Mouse (Mus musculus) adrenal gland, postnatal 10 days (tissue): ENCODE measurements around the gene Olfr318. TPM values are rescaled to one million over a fixed set of nuclear protein-coding genes. Genes with fewer than 3 reads are reported as not detected.
"Not testable (repeated sequence)": the region's sequence is repeated elsewhere in the genome, so short reads cannot be mapped to it uniquely, and the experiment has no call there.

Source experiments
- DNase-seq: peaks from one replicate; pipeline ENCODE4 v3.0.0; 2021; ENCODE audit warnings: mixed read lengths
- long read RNA-seq, 2 experiments: library from polyadenylated mRNA; stranded (forward); transcript quantifications; one replicate each; pipeline ENCODE4 v2.0.0; 2021
- total RNA-seq, 2 experiments: library from RNA; stranded (reverse); gene quantifications; 2 replicates each; pipeline ENCODE4 v1.2.3; 2021

Olfr318 gene
- not detected for total RNA-seq
- long read RNA-seq, experiment 1 = 0 reads
- long read RNA-seq, experiment 2 = 0 reads

DNA sequence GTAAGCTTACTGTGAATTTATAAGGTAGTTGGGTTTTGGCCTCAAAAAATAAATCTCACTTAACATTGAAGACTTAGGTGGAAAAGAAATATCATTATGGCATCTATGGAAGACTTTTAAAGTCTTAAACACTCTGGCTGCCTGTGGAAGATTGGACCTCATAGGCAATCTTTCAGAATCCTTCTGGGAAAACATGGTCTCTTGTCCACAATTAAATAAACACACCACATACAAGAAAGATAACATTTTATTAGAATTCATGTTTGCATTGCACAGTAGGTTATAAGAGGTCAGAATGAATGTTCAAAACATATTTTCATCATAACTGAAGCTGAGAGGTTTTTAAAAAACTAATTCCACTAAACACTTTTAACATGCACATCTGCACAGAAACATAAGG lies at the start of gene Olfr318:
Olfr318 (minus strand) TSS at position 101 of the 400 bp plus-strand sequence.
- DNase-seq = no peak

DNA sequence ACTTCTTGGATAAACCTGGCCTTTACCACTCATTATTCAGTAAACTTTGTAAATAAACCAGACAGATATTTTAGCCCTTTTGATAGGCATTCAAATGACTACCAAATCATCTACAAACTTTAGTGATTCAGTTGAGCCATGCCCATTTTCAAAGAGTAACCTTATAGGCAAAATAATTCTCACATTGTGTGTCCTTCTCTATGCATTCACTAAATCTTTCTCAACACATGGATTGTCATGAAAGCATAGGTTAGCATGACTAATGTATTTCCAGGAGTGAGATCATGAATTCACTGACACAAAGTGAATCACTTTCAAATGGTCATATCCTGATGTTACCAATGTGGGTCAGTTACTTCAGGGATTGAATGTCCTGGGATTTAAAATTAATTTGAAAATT lies 49.1 kb upstream of the Olfr318 start, which contains the start of gene Olfr315:
Olfr315 (plus strand) TSS at position 301 of the 400 bp plus-strand sequence.
- no peak for DNase-seq

DNA sequence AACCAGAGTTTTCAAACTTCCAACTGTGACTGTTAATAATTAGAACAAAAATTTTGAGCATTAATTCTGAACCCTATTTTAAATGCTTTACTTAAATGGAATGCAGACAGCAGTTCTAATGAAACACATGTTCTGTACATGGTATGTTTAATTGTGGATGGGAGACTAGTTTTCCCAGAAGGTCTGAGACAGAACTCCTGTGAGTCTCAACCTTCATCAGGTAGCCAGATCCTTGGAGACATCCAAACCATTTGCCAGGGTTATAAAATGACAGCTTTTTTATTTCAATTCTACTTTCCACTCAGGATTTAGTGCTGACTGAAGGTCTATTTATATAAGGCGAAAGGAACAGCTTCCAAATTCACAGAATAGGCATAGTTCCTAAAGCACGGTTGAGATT lies 28.6 kb upstream of the Olfr318 start, which contains the start of gene Olfr316:
Olfr316 (plus strand) TSS at position 301 of the 400 bp plus-strand sequence.
- DNase-seq = no peak

DNA sequence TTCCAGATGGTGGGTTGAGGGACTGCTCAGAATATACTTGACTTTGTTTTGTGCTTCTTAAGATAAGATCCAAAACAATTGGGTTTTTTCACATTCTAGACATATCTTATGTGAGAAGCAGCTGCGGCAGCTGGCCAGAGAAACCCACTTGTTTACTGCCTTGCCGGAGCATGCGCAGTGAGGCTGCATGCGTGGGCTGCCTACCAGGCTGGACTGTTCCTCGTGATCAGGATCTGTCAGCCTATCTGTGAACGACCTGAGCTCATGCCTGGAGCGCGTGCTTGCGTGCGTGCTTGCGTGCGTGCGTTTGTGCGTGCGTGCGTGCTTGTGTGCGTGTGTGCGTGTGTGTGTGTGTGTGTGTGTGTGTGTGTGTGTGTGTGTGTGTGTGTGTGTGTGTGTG lies 27.3 kb upstream of the Olfr318 start:
- not testable (repeated sequence) for DNase-seq

DNA sequence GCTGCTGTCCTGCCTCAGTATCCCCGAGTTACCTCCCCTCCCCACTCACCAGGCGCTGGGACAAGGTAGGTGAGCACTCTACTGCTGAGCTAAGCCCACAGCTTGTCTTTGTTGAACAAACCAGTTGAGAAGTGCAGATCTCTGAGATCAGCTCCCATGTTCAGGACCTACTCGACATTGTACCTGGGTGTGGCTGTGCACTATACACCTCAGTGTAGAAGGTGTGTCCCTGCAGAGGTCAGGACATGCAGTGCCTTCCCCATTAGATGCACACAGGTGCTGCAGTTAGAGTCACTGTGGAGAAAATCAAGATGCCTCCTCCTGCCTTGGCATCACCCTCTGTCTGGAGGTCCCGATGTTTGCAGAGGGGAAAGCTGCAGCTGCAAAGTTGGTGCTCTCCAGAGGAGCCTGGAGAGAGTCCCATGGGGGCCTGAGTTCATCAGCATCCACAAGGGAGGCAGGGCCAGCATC lies 15.0 kb upstream of the Olfr318 start, which contains the start of gene Olfr317:
Olfr317 (minus strand) TSS at position 421 of the 471 bp plus-strand sequence.
- no peak for DNase-seq

DNA sequence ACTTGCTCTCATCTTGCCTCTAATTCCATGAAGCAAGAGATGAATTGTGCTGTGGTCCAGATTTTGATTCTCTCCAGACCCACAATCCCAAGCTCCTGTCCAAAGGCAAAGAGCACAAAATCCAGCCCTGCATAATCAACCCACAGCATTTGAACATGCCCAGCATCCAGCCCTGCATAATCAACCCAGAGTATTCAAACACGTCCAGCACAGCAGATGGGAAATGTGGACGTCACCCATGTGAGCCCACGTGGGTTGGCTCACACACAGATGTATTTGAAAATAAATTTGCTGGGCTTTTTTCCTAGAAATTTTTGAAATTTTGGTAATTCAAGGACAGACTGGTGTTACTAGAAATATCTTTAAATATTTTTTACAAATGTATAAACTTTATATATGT lies 9.6 kb upstream of the Olfr318 start:
- DNase-seq = no peak

DNA sequence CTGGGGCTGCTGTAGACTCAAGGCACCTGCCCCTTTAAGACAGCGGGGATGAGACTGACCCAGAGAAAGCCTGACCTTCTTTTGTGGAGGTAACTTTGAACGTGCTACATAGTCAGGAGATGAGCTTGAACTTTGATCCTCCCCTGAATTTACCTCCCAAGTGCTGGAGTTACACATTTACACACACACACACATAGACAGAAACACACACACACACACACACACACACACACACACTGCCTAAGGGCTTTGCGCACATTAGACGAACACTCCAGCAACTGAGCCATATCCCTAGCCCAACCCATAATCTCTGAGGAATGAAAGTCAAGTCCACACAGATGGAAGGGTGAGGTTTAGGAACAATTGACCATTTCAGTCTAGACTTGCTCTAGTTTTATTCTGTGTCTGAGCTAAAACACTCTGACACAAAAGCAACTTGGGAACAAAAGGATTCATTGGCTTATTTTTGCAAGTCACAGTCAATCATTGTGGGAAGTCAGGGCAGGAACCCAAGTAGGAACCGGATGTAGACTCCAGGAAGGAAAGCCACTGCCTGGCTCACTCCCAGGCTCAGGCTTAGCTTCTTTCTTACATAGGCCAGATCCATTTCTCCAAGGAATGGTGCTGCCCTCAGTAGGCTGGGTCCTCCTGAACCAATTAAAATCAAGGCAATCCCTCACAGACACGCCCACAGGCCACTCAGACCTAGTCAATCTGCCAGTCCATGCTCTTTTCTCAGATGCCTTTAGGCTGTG lies 4.3 kb upstream of the Olfr318 start:
- not testable (repeated sequence) for DNase-seq

DNA sequence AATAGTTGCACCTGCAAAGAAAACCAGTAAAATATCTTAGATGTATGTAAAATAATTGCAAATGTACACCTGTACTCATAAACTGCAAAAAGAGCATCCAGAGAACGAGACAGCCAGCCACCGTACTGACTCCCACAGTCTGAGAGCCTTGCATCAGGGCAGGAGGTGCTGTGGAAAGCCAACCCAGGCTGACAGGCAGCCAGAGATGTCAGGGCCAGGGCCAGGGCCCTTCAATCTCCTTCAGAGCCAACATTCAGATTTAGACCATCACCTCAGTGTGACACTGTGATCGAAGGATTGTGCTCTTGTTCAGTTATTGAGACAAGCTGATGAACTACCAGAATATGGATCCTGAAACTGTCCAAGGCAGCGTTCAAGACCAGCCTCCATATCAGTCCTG lies 4.1 kb downstream of the Olfr318 start:
- DNase-seq = no peak

DNA sequence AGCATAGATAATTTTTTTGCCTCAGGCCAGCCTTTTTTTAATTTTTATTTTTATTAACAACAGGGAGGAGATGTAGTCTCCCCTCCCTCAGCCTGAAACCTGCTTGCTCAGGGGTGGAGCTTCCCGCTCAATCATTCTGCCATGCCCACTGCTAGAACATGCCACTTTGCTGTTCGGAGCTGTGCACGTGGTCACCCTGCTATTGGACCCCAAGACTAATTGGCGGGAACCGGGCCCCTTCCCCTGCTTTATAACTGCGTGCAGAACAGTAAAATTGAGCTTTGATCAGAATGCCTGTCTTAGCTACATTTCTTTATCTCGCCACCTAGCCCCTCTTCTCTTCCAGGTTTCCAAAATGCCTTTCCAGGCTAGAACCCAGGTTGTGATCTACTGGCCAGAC lies 6.1 kb downstream of the Olfr318 start:
- DNase-seq = not testable (repeated sequence)

DNA sequence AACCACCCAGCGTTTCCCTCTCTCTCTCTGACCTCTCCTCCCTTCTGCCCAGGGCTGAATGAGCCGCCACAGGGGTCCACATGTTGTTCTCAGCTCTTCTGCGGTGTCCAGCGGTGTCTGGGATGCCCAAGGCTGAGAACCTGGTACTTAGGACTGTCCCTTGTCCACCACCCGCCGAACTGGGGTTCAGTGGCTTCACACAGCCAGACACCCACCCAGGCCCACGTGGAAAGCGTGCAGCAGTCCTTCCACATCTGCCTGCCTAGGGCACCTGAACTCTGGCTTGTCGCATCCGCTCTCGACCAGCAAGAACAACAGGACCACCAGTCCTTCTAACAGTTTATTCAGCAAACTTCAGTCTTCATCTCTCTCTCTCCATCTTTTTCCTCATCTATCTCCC lies 14.7 kb downstream of the Olfr318 start:
- no peak for DNase-seq

DNA sequence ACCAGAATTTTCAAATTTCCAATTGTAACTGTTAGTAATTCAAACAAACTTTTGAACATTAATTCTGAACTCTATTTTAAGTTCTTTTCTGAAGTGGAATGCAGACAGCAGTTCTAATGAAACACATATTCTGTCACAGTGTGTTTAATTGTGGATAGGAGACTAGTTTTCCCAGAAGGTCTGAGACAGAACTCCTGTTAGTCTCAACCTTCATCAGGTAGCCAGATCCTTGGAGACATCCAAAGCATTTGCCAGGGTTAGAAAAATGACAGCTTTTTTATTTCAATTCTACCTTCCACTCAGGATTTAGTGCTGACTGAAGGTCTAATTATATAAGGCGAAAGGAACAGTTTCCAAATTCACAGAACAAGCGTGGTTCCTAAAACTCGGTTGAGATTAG lies 25.0 kb downstream of the Olfr318 start, which contains the start of gene Olfr319:
Olfr319 (plus strand) TSS at position 301 of the 400 bp plus-strand sequence.
- DNase-seq = no peak

DNA sequence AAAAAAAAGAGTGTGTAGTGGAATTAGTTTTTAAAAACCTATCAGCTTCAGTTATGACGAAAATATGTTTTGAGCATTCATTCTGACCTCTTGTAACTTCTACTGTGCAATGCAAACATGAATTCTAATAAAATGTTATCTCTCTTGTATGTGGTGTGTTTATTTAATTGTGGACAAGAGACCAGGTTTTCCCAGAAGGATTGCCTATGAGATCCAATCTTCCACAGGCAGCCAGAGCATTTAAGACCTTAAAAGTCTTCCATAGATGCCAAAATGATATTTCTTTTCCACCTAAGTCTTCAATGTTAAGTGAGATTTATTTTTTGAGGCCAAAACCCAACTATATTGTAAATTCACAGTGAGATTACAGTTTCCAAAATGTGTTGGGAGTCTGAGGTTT lies 43.0 kb downstream of the Olfr318 start, which contains the start of gene Olfr320:
Olfr320 (plus strand) TSS at position 301 of the 400 bp plus-strand sequence.
- no peak for DNase-seq

DNA sequence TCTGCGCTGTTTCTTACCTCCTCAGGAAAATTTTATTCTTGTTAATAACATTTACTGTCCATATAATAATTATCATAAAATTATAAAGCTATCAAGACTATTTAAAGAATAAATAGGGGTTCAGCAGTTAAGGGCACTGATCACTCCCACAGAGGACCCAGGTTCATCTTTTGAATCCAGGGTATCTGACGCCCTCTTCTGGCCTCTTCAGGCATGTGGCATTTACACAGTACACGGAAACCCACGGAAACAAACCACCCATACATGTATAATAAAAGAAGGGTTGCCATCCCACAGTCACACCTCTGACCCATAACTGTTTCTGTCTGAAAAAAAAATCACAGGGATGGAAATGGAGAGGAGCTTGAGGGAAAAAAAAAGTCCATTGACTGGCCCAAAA lies 52.0 kb downstream of the Olfr318 start:
- DNase-seq = no peak

DNA sequence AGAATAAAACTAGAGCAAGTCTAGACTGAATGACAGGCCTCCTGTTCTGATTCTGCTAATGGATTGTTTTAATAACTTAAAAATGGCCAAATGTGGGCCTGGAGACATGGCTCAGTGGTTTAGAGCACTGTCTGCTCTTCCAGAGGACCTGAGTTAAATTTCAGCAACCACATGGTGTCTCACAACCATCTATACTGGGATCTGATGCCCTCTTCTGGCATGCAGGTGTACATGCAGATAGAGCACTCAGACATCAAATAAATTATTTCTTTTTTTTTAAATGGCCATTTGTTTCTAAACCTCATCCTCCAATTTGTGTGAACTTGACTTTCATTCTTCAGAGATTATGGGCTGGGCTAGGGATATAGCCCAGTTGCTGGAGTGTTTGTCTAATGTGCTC lies 54.6 kb downstream of the Olfr318 start:
- no peak for DNase-seq

Other genes starting within 250 kb of the Olfr318 start
- not detected for gene Olfr332, start 231.5 kb downstream of the Olfr318 start, total RNA-seq
- not detected for gene Olfr331, start 221.4 kb downstream of the Olfr318 start, total RNA-seq
- gene Olfr330, start 189.2 kb downstream of the Olfr318 start, total RNA-seq = not detected
- gene Olfr329-ps, start 177.6 kb downstream of the Olfr318 start, total RNA-seq = not detected
- gene Olfr328, start 168.4 kb downstream of the Olfr318 start, total RNA-seq = not detected
- gene Olfr224, start 153.5 kb downstream of the Olfr318 start, total RNA-seq = not detected
- not detected for gene Olfr325, start 146.3 kb downstream of the Olfr318 start, total RNA-seq
- not detected for gene Olfr324, start 128.9 kb downstream of the Olfr318 start, total RNA-seq
- not detected for gene 2210407C18Rik, start 107.9 kb downstream of the Olfr318 start, total RNA-seq
- not detected for gene Olfr323, start 93.5 kb downstream of the Olfr318 start, total RNA-seq
- under 1 TPM; 0.36 to 1.00 TPM for gene Trim58, start 83.5 kb downstream of the Olfr318 start, total RNA-seq
- not detected for gene Olfr322, start 65.2 kb downstream of the Olfr318 start, total RNA-seq
- not detected for gene Olfr320, start 42.9 kb downstream of the Olfr318 start, total RNA-seq
- gene Olfr319, start 24.9 kb downstream of the Olfr318 start, total RNA-seq = not detected
- gene Olfr317, start 15.2 kb upstream of the Olfr318 start, total RNA-seq = not detected
- gene Olfr316, start 28.7 kb upstream of the Olfr318 start, total RNA-seq = not detected
- not detected for gene Olfr315, start 49.2 kb upstream of the Olfr318 start, total RNA-seq
- not detected for gene Olfr314, start 58.9 kb upstream of the Olfr318 start, total RNA-seq
- 1 to 10 TPM; 2.5 to 3.3 TPM for gene Fam183b, start 77.9 kb upstream of the Olfr318 start, total RNA-seq
- gene Olfr313, start 91.0 kb upstream of the Olfr318 start, total RNA-seq = not detected
- not detected for gene Olfr312, start 105.2 kb upstream of the Olfr318 start, total RNA-seq
- not detected for gene Olfr311, start 115.2 kb upstream of the Olfr318 start, total RNA-seq
- gene Gm12258, start 123.1 kb upstream of the Olfr318 start, total RNA-seq = 1 to 10 TPM; 3.5 to 7.5 TPM
- gene 2810021J22Rik, start 143.2 kb upstream of the Olfr318 start, total RNA-seq = 1 to 10 TPM; 5.5 to 8.2 TPM
- gene Zfp39, start 180.2 kb upstream of the Olfr318 start, total RNA-seq = 1 to 10 TPM; 4.7 to 6.7 TPM
- gene Btnl10, start 193.9 kb upstream of the Olfr318 start, total RNA-seq = 1 to 10 TPM; 1.2 to 2.1 TPM
- 100 to 1,000 TPM; 154 to 156 TPM for gene Rnf187, start 214.9 kb upstream of the Olfr318 start, total RNA-seq
- gene Hist3h2ba, start 224.9 kb upstream of the Olfr318 start, total RNA-seq = 10 to 100 TPM; 23.0 to 32.1 TPM
- gene Hist3h2a, start 230.7 kb upstream of the Olfr318 start, total RNA-seq = 10 to 100 TPM; 30.8 to 37.5 TPM
- under 1 TPM; 0.09 TPM for gene Trim17, start 230.7 kb upstream of the Olfr318 start, total RNA-seq